Comparison of ENCODE assay signal across 9 mouse cellular contexts in the genomic region with DNA sequence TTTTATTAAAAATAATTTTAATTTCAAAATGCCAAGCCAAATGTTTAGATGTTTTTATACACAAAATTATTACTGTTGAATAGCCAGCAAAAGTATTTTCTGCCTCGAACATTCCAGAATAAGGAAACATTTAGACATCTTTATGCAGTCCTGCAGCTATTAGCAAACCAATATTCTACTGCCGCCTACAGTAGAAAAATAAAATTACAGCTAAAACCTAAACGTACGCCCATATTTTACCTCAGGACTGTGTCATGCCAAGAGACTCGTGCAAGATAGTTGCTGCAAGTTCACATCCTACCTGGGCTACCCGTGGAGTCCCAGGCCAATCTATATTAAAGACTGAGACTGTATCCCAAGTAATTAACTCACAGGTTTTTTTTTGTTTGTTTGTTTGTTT. TPM values are rescaled to one million over a fixed set of nuclear protein-coding genes. Genes with fewer than 3 reads are reported as not detected.
DNase-seq lines count a peak whose midpoint lies in the region; ATAC-seq and TF ChIP-seq lines count a peak whose summit lies in the region.
"Had no signal": no experiment of that assay in that cellular context is flagged by ENCODE, and none has a peak within 500 bp of the region (broad histone marks: within the 10 kb centered on the region; RNA-seq: fewer than 3 reads in every experiment).

No protein-coding gene starts in this region.

- no peak for DNase-seq in layer of hippocampus, adult 2 months (ENCODE audit: low spot score in 2 of 2)
- no peak for DNase-seq in layer of hippocampus, adult 9-11 months
- peak; percentile 78 for DNase-seq in 416B (ENCODE audit: low read depth)
- peak; percentile 27 to 29 for DNase-seq in B cell, adult 2 months
- DNase-seq in yolk sac, embryonic 10.5 days (ENCODE audit: low spot score), result no peak
- DNase-seq in adrenal gland, adult 2 months, result no peak
- no peak for DNase-seq in natural killer cell, adult 2 months (ENCODE audit: low spot score in 2 of 2)

- no peak overlapping the region for H3K4me3 ChIP-seq in layer of hippocampus, adult 2 months
- H3K4me3 ChIP-seq: heart, embryonic 12.5 days had no signal

- TF ChIP-seq CTCF in layer of hippocampus, adult 2 months (conservative IDR thresholded peaks at IDR 0.05), result peak; percentile 85

- ATAC-seq in common myeloid progenitor, adult 5-6 weeks (replicated peaks; ENCODE audit: low read depth, poor library complexity, severe bottlenecking), result peak; percentile 40; the same call in 1 of the 2 replicates

- no peak overlapping the region for H3K27ac ChIP-seq in layer of hippocampus, adult 2 months

RNA-seq across cellular contexts. Expression of a gene that starts 2.3 kb away (rescaled TPM):
- total RNA-seq in layer of hippocampus, adult 2 months (2021), result 10 to 100 TPM; 67.3 to 67.9 TPM
- 9.4 and 9.9 TPM in 2 replicates for total RNA-seq in common myeloid progenitor, adult 5-6 weeks (2017)
- 10 to 100 TPM; 34.5 to 38.0 TPM for total RNA-seq in adrenal gland, adult 2 months (2021)
- 8.9 and 9.6 TPM in 2 replicates for polyA plus RNA-seq in adrenal gland, adult 2 months (2012; rRNA removed)

RNA-seq across cellular contexts. Expression of a gene that starts 12.4 kb away (rescaled TPM):
- total RNA-seq in layer of hippocampus, adult 2 months (2021), result 10 to 100 TPM in 1 of 2 experiments, 1 to 10 TPM in 1; 9.3 to 11.1 TPM
- total RNA-seq in common myeloid progenitor, adult 5-6 weeks (2017), result 70.8 and 81.6 TPM in 2 replicates
- 10 to 100 TPM; 39.3 to 39.4 TPM for total RNA-seq in adrenal gland, adult 2 months (2021)
- polyA plus RNA-seq in adrenal gland, adult 2 months (2012; rRNA removed), result not detected in 2 replicates

RNA-seq across cellular contexts. Expression of a gene that starts 12.7 kb away (rescaled TPM):
- 10 to 100 TPM; 51.2 to 60.4 TPM for total RNA-seq in layer of hippocampus, adult 2 months (2021)
- 52.9 and 62.5 TPM in 2 replicates for total RNA-seq in common myeloid progenitor, adult 5-6 weeks (2017)
- total RNA-seq in adrenal gland, adult 2 months (2021), result 100 to 1,000 TPM in 1 of 2 experiments, 10 to 100 TPM in 1; 86.6 to 112 TPM
- polyA plus RNA-seq in adrenal gland, adult 2 months (2012; rRNA removed), result 3.9 and 4.2 TPM in 2 replicates

RNA-seq across cellular contexts. Expression of a gene that starts 20.8 kb away (rescaled TPM):
- 100 to 1,000 TPM; 100 TPM for total RNA-seq in layer of hippocampus, adult 2 months (2021)
- 274 and 331 TPM in 2 replicates for total RNA-seq in common myeloid progenitor, adult 5-6 weeks (2017)
- 100 to 1,000 TPM; 155 to 210 TPM for total RNA-seq in adrenal gland, adult 2 months (2021)
- 353 and 361 TPM in 2 replicates for polyA plus RNA-seq in adrenal gland, adult 2 months (2012; rRNA removed)

RNA-seq across cellular contexts. Expression of a gene that starts 37.8 kb away (rescaled TPM):
- total RNA-seq in layer of hippocampus, adult 2 months (2021), result 1 to 10 TPM; 4.6 to 5.2 TPM
- total RNA-seq in common myeloid progenitor, adult 5-6 weeks (2017), result 1.5 and 4.6 TPM in 2 replicates
- 10 to 100 TPM; 18.3 to 30.5 TPM for total RNA-seq in adrenal gland, adult 2 months (2021)
- polyA plus RNA-seq in adrenal gland, adult 2 months (2012; rRNA removed), result 0.54 and 0.91 TPM in 2 replicates

Comparison
In these comparisons a context has a peak if more than half of its experiments do, and no peak if none do; other contexts are left out.
1. DNase-seq: peak in 416B (single experiment) and B cell, adult 2 months (2 of 2); none in layer of hippocampus, adult 2 months (0 of 2), layer of hippocampus, adult 9-11 months (single experiment), yolk sac, embryonic 10.5 days (single experiment), adrenal gland, adult 2 months (single experiment) and natural killer cell, adult 2 months (0 of 2).